Mouse (Mus musculus) intestine, postnatal 0 days (tissue): Measurements from ENCODE around the gene Erbb2. TPM values are rescaled to one million over a fixed set of nuclear protein-coding genes. Genes with fewer than 3 reads are reported as not detected.

ENCODE experiments used
- ATAC-seq: fragments of 200-750 bp; cut with Nextera tagmentation; 2 replicates; pipeline ENCODE4 v1.8.0; 2017; ENCODE audit warnings: mild to moderate bottlenecking, moderate TSS enrichment, moderate library complexity
- H3K27ac ChIP-seq: fragments of 300-500 bp; sonication (generic); 2 replicates; pipeline ENCODE4 v1.5.1; 2014; ENCODE audit warnings: mild to moderate bottlenecking, low read depth, low read length, moderate library complexity
- H3K27me3 ChIP-seq: fragments of 300-500 bp; sonication (generic); replicated peaks from 2 replicates; pipeline ENCODE4 v1.6.1; 2014; ENCODE audit warnings: low read length, mixed read lengths; ENCODE audit not compliant: control insufficient read depth, insufficient read depth
- H3K36me3 ChIP-seq: fragments of 300-500 bp; sonication (generic); 2 replicates; pipeline ENCODE4 v1.6.1; 2014; ENCODE audit warnings: mild to moderate bottlenecking, moderate library complexity; ENCODE audit not compliant: control insufficient read depth, insufficient read depth
- H3K4me1 ChIP-seq: fragments of 300-500 bp; sonication (generic); replicated peaks from 2 replicates; pipeline ENCODE4 v1.6.1; 2014; ENCODE audit warnings: antibody characterized with exemption, low read length, mixed read lengths; ENCODE audit not compliant: control insufficient read depth, insufficient read depth
- H3K4me2 ChIP-seq: fragments of 300-500 bp; sonication (generic); replicated peaks from 2 replicates; pipeline ENCODE4 v1.6.1; 2014; ENCODE audit warnings: low read depth, mild to moderate bottlenecking, moderate library complexity
- H3K4me3 ChIP-seq: fragments of 300-500 bp; sonication (generic); 2 replicates; pipeline ENCODE4 v1.5.1; 2014; ENCODE audit warnings: low read depth, low read length
- H3K9ac ChIP-seq: fragments of 300-500 bp; sonication (generic); 2 replicates; pipeline ENCODE4 v1.6.1; 2014; ENCODE audit warnings: mild to moderate bottlenecking, low read depth, low read length
- H3K9me3 ChIP-seq: fragments of 300-500 bp; sonication (generic); 2 replicates; pipeline ENCODE4 v1.6.1; 2016; ENCODE audit warnings: mixed run types; ENCODE audit not compliant: control insufficient read depth
- CTCF ChIP-seq: sonication (generic); IDR thresholded peaks from 2 replicates; pipeline ENCODE4 v1.5.1; 2016; ENCODE audit warnings: low read depth, mild to moderate bottlenecking, control low read depth, antibody characterized with exemption, moderate library complexity
- WGBS: fragments of 180-500 bp; shearing (Covaris S2); extraction: QIAGEN DNeasy Blood & Tissue Kit; methylation state at CpG from one replicate; pipeline ENCODE4 v1.1.7; 2014; 5-methylcytosine and 5-hydroxymethylcytosine counted together
- polyA plus RNA-seq: library from polyadenylated mRNA; unstranded; fragments of >200 nt; fragmentation: Nextera tagmentation; extraction: Ambion mirVana; gene quantifications from 2 replicates; pipeline ENCODE4 v1.2.1, GENCODE M21; 2015

The Erbb2 gene
- polyA plus RNA-seq, 1 experiment from 2014 or later = 19.4 TPM

DNA sequence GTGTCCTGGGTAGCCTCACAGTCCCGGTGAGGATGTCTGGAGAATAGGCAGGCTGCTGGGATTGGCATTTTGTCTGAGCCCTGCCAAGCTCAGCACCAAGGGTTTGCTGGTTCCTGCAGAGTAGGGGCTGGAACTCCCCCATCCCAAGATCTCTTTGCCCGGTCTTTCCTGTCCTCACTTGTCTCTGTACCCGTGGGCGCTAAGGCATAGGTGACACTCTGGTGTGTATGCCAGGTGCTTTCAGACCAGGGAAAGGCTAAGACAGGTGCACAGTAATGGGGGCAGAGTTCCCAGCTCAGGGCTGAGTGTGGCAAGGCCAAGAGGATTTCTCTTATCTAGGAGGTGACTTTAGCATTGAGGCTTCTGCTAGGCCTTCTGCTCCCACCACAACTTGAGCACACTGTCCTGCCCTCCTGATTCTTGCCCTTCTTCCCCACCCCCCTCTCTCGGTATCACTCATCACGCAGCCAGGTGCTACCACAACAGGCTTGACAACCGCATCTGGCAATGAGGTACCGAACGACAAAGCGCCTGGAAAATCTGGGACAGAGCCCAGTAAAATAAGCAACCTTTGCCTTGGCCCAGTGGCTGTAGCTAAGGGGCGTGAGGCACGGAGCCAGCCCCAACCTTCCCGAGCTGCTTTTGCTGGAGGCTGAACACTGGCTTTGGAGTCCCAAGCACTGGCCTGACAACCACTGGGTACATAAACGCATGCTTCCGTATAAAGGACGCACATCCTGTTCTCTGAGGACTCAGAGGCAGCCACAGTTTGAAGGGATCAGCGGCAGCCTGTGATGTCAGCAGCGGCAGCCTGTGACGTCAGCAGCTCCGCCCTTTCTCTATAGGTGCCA is 37.9 kb downstream of the Erbb2 start:
- H3K9me3 ChIP-seq = no peaks in the 10 kb centered on the region
- no peak for ATAC-seq
- peak overlapping the region; percentile 34; the same call in 1 of the 2 replicates for H3K9ac ChIP-seq
- H3K4me3 ChIP-seq = peak overlapping the region; percentile 64
- peaks cover 46% of the 10 kb centered on the region for H3K36me3 ChIP-seq
- TF ChIP-seq CTCF = no peak
- H3K27ac ChIP-seq = no peak overlapping the region
- H3K4me1 ChIP-seq = no peaks in the 10 kb centered on the region
- peak overlapping the region; percentile 66 for H3K4me2 ChIP-seq
- WGBS = 67% methylated on average over 20 of the region's 20 CpGs
- no peaks in the 10 kb centered on the region for H3K27me3 ChIP-seq

DNA sequence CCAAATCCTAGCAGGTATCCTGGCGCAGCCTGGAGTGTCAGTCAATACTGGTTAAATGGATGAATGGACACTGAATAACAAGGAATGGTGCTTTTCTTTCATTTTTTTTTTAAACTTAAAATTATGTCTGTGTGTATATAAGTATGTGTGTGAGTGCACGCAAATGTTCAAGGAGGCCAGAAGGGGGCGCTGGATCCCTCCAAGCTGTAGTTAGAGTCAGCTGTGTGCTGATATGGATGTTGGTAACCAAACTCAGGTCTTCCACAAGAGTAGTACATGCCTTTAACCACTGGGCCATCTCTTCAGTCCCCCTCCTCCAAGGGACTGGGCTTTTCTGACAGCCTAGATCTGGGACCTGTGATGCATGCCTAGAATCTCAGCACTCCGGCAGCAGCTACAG is 43.2 kb downstream of the Erbb2 start:
- H3K27me3 ChIP-seq = 0 out of 2 replicates have a peak, but pooled peaks cover 4% of the 10 kb centered on the region
- ATAC-seq = no peak
- peak; percentile 56 for TF ChIP-seq CTCF
- peaks cover 45% of the 10 kb centered on the region for H3K36me3 ChIP-seq
- H3K9me3 ChIP-seq = no peaks in the 10 kb centered on the region
- H3K9ac ChIP-seq = no peak overlapping the region
- H3K4me2 ChIP-seq = no peak overlapping the region
- WGBS = 79% methylated on average over 4 of the region's 4 CpGs
- H3K4me1 ChIP-seq = no peaks in the 10 kb centered on the region
- H3K27ac ChIP-seq = no peak overlapping the region
- H3K4me3 ChIP-seq = no peak overlapping the region

DNA sequence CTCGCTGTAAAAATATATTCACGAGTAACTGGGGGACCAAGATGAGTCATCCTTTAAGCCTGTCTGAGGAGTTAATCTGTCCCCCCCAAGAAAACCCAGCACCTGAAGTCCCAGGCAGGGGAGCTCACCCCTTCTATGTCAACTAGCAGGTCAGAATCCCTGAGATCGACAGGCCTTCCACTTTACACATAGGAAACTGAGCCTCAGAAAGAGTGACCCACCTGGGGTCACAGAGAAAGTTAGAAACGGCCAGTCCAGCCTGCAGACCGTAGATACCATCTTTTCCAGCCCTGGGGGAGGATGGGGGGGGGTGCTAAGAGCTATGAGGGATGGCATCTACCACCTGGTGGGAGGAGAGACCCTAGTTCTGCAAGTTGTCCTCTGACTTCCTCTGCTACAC is 44.3 kb downstream of the Erbb2 start:
- H3K27me3 ChIP-seq = 0 out of 2 replicates have a peak, but pooled peaks cover 4% of the 10 kb centered on the region
- H3K4me1 ChIP-seq = no peaks in the 10 kb centered on the region
- no peaks in the 10 kb centered on the region for H3K9me3 ChIP-seq
- peaks cover 35% of the 10 kb centered on the region for H3K36me3 ChIP-seq
- ATAC-seq = no peak
- no peak overlapping the region for H3K27ac ChIP-seq
- H3K9ac ChIP-seq = no peak overlapping the region
- TF ChIP-seq CTCF = no peak
- 48% methylated on average over 5 of the region's 5 CpGs for WGBS
- no peak overlapping the region for H3K4me2 ChIP-seq
- H3K4me3 ChIP-seq = no peak overlapping the region

DNA sequence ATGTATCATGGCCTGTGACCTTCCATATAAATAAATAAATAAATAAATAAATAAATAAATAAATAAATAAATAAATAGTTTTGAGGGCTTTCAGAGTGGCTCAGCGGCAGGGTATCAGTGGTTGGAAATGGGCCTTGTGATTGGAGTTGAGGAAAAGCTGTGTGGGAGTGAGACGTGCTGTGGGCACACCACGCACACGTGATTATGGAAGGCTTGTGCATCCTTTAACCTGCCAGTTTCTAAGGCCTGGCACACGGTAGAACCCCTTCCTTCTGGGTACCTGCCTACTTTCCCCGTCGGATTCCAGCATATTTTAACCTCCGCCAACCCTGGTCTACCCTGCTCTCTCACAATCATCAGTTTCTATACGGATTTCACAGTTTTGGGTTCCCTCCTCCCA is 44.7 kb downstream of the Erbb2 start:
- H3K9me3 ChIP-seq = no peaks in the 10 kb centered on the region
- peak overlapping the region; percentile 35; the same call in 1 of the 2 replicates for H3K9ac ChIP-seq
- H3K4me2 ChIP-seq = peak overlapping the region; percentile 85
- peak; percentile 17; the same call in 1 of the 2 replicates for ATAC-seq
- no peaks in the 10 kb centered on the region for H3K4me1 ChIP-seq
- H3K36me3 ChIP-seq = peaks cover 31% of the 10 kb centered on the region
- whole genome bisulfite sequencing = 21% methylated on average over 9 of the region's 9 CpGs
- peak overlapping the region; percentile 52 for H3K4me3 ChIP-seq
- no peak for TF ChIP-seq CTCF
- 0 out of 2 replicates have a peak, but pooled peaks cover 4% of the 10 kb centered on the region for H3K27me3 ChIP-seq
- no peak overlapping the region for H3K27ac ChIP-seq

DNA sequence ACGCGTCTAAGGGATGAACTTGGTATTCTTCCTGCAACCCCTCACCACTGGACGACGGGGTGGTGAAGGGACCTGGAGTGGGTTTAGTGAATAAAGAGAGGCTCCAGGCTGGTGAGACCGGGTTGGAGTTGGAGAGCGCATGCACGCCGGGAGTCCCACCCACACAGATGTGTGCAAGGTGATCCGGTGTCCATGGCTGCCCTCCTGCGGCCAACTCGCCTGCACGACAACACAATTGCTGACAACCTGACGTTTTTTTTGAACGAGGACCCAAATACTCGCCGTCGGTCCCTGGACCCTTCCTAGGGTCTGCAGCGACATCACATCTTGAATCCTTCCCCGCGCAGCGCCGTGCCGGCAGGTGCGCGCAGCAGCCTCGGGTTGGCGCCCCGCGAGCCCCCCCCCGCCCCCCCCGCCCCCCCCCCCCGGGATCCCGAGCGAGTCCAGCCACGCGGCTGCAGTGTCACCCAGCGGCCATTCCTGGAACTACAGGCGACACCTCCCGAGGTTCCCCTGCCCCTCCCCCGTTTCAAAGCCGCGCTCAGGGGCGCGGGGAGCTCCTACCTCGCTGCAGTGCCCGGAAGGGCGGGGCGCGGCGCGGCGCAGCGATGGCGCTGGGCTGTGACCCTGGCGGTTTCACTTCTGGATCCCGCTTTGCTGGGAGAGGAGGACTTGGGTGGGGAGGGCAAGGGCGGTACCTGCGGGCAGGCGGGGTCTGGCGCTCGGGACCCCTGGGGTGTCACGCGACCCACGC is 45.3 kb downstream of the Erbb2 start:
- peak; percentile 72 for ATAC-seq
- no peaks in the 10 kb centered on the region for H3K9me3 ChIP-seq
- H3K4me3 ChIP-seq = peak overlapping the region; percentile 52
- H3K9ac ChIP-seq = peak overlapping the region; percentile 35
- WGBS = under 1% methylated on average over 47 of the region's 64 CpGs
- peak overlapping the region; percentile 85 for H3K4me2 ChIP-seq
- H3K36me3 ChIP-seq = peaks cover 25% of the 10 kb centered on the region; the same call in 1 of the 2 replicates
- 0 out of 2 replicates have a peak, but pooled peaks cover 4% of the 10 kb centered on the region for H3K27me3 ChIP-seq
- no peaks in the 10 kb centered on the region for H3K4me1 ChIP-seq
- TF ChIP-seq CTCF = peak; percentile 73
- H3K27ac ChIP-seq = no peak overlapping the region
